Mouse (Mus musculus): Measurements from ENCODE around the gene Rasgrp2. TPM values are rescaled to one million over a fixed set of nuclear protein-coding genes. Genes with fewer than 3 reads are reported as not detected.

The Rasgrp2 gene
- total RNA-seq, 2 experiments from 2014 or later, result 31.9 to 90.1 TPM

GRCm38 (mm10) chr19:6422014-6422413 lies 22.9 kb downstream of the Rasgrp2 start:
- ATAC-seq (replicated peaks; ENCODE audit: low FRiP score, poor library complexity, severe bottlenecking), result no peak

GRCm38 (mm10) chr19:6423241-6423640 lies 24.1 kb downstream of the Rasgrp2 start:
- no peak for ATAC-seq (replicated peaks; ENCODE audit: low FRiP score, poor library complexity, severe bottlenecking)

GRCm38 (mm10) chr19:6424137-6424881 lies 25.2 kb downstream of the Rasgrp2 start:
- no peak for ATAC-seq (replicated peaks; ENCODE audit: low FRiP score, poor library complexity, severe bottlenecking)

- no peak for ATAC-seq (replicated peaks; ENCODE audit: low FRiP score, poor library complexity, severe bottlenecking)
These were observed 26.5 kb downstream of the Rasgrp2 start for GRCm38 (mm10) chr19:6425595-6425994.

- no peak for ATAC-seq (replicated peaks; ENCODE audit: low FRiP score, poor library complexity, severe bottlenecking)
These were observed 27.8 kb downstream of the Rasgrp2 start for GRCm38 (mm10) chr19:6426703-6427500.

GRCm38 (mm10) chr19:6427653-6428434 lies 28.7 kb downstream of the Rasgrp2 start:
- no peak for ATAC-seq (replicated peaks; ENCODE audit: low FRiP score, poor library complexity, severe bottlenecking)

GRCm38 (mm10) chr19:6428501-6429200 lies 29.5 kb downstream of the Rasgrp2 start:
- no peak for ATAC-seq (replicated peaks; ENCODE audit: low FRiP score, poor library complexity, severe bottlenecking)

- no peak for ATAC-seq (replicated peaks; ENCODE audit: low FRiP score, poor library complexity, severe bottlenecking)
These were observed 43.9 kb downstream of the Rasgrp2 start for GRCm38 (mm10) chr19:6443016-6443415.

- ATAC-seq (replicated peaks; ENCODE audit: low FRiP score, poor library complexity, severe bottlenecking), result no peak
These were observed 46.8 kb downstream of the Rasgrp2 start for GRCm38 (mm10) chr19:6445761-6446423.

- no peak for ATAC-seq (replicated peaks; ENCODE audit: low FRiP score, poor library complexity, severe bottlenecking)
These were observed 47.7 kb downstream of the Rasgrp2 start for GRCm38 (mm10) chr19:6446736-6447437.

- no peak for ATAC-seq (replicated peaks; ENCODE audit: low FRiP score, poor library complexity, severe bottlenecking)
These were observed 49.6 kb downstream of the Rasgrp2 start for GRCm38 (mm10) chr19:6448752-6449151.

GRCm38 (mm10) chr19:6449841-6450240 lies 50.7 kb downstream of the Rasgrp2 start:
- ATAC-seq (replicated peaks; ENCODE audit: low FRiP score, poor library complexity, severe bottlenecking), result no peak

- ATAC-seq (replicated peaks; ENCODE audit: low FRiP score, poor library complexity, severe bottlenecking), result no peak
These were observed 52.9 kb downstream of the Rasgrp2 start for GRCm38 (mm10) chr19:6452030-6452494.

GRCm38 (mm10) chr19:6452672-6453310 lies 53.7 kb downstream of the Rasgrp2 start:
- ATAC-seq (replicated peaks; ENCODE audit: low FRiP score, poor library complexity, severe bottlenecking), result no peak

- ATAC-seq (replicated peaks; ENCODE audit: low FRiP score, poor library complexity, severe bottlenecking), result no peak
These were observed 54.2 kb downstream of the Rasgrp2 start for GRCm38 (mm10) chr19:6453349-6453748.

GRCm38 (mm10) chr19:6454041-6454720 lies 55.0 kb downstream of the Rasgrp2 start:
- ATAC-seq (replicated peaks; ENCODE audit: low FRiP score, poor library complexity, severe bottlenecking), result no peak

- ATAC-seq (replicated peaks; ENCODE audit: low FRiP score, poor library complexity, severe bottlenecking), result no peak
These were observed 60.4 kb downstream of the Rasgrp2 start for GRCm38 (mm10) chr19:6459504-6459903.
